Mouse (Mus musculus) ovary, postnatal 36 days (tissue): Measurements from ENCODE around the gene Slc9a9.
"Not testable (repeated sequence)": the region's sequence is repeated elsewhere in the genome, so short reads cannot be mapped to it uniquely, and the experiment has no call there.

Experiments
- DNase-seq: peaks from one replicate; pipeline ENCODE4 v3.0.0; 2022; ENCODE audit warnings: low spot score, mixed read lengths

The Slc9a9 gene

DNA sequence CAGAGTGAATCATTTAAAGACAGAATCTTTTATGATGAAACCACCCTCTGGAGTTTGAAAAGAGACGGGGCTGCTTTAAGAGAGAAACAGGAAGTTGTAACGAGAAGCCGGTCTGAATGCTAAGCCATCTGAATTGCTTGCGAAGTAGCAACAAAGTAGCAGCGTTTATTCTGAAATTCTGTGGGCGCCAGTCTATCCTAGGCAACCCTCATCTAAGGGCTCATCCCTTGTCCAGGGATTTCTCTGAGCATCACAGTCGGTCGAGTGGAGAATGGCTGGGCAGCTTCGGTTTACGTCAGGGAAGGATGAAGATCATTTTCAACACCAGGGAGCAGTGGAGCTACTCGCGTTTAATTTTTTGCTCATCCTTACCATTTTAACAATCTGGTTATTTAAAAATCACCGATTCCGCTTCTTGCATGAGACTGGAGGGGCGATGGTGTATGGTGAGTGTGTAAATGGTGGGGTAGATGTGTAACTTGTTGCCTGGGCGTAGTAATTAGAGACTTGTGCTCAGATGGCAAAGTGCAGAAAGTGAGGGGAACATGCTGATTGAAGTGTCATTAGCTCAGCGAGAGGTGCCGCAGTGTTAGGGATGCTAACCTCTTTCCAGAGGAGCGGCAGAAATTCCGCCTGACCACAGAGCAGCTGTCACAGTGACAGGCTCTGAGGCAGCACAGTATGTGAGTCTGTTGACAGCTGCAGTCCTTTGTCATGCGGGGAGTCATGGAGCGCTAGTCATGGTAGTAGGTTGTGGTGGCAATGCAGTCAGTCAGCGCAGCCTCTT is at the start of gene Slc9a9:
Slc9a9 (plus strand) TSS at position 119 of the 787 bp plus-strand sequence.
- no peak for DNase-seq

DNA sequence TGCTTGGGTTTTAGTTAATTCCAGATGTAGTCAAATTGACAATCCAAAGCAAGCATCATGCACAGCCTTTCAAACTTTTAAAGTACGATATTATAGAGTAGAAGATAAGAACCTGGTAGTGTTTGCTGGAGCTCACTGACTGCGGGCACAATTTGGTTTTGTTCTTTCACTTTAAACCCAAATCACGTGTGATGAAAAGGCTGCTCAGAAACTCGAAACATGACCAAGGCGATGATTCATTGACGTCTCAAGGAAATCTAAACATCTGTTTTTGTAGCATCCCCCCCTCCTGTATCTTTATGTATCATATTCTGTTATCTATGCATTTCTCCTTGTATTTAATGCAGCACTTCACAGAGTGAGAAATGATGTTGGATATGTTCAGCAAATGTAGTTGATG is 49.4 kb upstream of the Slc9a9 start:
- DNase-seq: no peak

DNA sequence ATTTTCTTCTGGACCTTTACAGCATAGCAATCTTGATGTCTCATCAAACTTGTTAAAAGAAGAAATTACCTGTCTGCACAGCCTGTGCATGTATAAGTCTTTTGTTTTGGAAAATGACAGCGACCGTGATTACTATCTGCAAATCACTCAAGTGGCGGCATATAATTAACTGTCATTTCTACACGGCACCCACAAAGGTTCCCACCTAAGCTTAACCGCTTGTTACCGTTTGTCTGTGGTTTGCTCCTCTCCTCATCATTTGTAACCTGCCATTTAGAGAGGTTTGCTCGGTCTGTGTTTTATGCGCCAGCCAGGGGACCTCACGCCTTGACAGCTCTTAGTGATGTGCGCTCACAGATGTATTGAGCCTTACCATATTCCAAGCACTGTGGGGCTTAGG is 48.9 kb upstream of the Slc9a9 start:
- DNase-seq: no peak

DNA sequence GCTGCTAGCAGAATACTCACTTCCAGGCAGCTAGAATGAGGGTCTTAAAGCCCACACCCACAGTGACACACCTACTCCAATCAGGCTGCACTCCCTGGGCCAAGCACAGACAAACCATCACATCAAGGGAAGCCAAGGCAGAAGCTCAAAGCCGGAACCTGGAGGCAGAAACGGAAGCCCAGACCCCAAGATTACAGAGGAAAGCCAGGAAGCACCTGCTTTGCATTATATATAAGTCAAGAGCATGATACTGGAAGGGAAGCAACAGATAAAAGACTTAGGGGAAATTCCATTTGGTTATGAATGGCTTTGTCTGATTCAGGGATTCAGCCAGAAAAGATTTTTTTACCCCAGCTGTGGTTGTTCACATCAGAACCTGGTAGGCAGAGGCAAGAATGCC is 47.8 kb upstream of the Slc9a9 start:
- DNase-seq: no peak

DNA sequence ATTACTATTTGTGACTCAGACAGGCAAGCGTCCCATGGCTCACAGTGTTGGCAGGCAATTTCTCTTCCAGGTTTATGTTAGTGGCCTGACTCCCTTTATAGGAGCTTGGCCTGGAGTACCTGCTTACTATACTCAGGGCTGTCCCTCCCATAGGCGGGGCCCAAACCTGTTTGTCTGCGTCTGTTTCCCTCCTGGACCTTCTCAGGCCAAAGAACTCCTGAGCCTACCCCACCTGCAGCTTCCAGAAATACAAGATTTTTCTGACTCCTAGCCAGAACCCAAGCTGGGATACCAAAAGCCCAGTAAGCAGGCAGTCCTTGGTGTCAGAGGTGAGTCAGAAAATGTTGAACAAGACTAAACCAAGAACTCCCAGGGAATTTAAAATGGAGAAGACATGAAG is 43.0 kb upstream of the Slc9a9 start:
- DNase-seq: no peak

DNA sequence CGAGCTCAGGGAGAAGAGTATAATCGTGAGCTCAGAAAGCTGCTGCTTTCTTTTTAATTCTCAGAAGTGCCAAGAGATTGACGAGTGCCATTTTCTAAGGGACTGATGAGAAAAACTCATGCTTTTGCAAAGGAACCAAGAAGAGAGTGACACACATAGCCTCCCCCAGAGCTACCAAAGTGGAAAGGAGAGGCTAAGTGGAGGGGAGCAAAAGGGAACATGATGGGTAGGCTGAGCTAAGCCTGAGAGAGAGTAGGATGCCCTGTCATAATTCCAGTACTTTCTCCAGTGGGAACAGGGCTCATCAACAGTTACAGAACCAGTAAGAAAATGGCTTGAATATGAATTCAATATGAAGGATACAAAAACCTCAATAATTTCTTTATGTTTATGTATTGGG is 40.8 kb upstream of the Slc9a9 start:
- DNase-seq: no peak

DNA sequence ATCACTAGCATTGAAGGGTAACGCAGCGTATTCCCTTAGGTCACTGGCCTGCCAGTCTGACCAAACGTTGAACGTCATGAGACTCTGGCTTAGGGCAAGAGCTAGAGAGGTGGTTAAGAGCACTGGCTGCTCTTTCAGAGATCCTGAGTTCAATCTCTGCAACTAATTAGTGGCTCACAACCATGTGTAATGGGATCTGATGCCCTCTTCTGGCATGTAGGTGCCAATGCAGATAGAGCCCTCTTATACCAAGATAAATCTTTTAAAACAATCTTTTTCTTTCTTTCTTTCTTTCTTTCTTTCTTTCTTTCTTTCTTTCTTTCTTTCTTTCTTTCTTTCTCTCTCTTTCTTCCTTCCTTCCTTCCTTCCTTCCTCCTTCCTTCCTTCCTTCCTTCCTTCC is 35.4 kb upstream of the Slc9a9 start:
- not testable (repeated sequence) for DNase-seq

DNA sequence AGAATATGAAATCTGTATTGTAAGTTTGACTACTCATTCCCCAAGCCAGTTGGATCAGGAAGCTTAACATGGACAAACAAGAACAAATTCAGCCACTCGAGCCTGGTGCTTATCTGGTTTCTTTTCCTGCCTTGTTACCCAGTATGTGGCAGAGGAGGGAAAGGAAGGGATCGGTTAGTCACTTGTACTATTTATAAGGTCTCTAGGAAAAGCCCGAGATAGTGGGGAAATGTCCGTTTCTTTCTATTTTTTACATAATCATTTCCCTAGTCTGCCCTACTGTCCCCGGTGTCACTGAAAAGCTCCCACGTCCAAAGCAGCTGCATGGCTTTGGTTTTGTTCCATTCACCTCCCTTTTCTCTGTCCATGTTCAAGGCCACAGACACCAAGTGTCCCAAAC is 24.1 kb upstream of the Slc9a9 start:
- DNase-seq: no peak

DNA sequence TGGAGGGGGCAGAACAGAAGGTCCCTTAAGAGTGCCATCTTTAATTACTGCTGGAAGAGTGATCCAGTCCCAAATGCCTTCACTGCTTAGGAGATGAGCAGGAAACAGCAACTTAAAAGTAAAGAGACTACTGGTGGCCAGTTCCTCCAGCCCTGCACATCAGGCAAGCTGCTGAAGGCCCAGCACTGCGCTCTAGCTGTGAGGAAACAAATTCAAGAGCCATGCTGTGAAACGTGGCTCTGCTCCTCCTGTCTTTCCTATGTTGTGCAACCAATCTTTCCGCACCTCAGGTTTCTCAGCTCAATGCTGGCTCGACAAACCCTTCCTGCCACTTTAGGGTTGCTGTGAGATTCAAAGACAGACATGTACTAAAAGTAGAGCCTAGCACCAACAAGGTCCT is 22.3 kb upstream of the Slc9a9 start:
- no peak for DNase-seq

DNA sequence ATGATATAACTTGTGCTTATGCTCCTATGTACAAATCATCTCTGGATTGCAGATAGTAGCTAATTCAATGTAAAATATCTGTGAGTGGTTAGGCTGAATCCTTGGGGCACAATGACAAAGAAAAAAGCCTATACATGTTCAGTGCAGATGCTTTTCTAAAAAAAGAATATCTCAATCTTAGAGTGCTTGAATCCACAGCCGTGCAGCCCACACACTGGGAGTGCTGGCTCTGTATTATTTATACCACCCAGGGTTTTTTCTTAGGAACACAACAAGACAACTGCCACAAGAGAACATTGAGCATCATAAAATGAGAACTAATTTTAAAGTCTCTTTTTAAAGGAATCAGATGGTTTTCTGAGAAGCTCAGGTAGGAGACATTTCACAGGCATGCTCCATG is 19.7 kb upstream of the Slc9a9 start:
- DNase-seq: no peak

DNA sequence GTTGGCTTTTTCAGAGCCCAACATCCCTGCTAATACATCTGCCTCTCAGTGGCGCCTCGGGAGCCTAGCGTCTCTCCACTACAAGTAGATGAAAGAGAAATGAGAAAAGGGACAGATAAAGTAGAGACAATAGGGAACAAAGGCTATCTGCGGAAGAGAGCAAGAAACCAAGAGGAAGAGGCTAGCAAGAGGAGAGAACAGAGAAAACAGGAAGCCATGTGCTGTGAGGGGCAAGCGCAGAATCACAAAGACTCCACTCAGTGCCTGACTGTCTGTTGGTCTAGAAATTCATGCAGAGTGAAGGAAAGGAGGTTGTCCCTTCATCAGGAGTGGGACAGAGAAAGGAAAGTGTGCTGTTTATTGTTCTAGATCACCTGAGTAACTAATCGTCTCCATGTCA is 16.5 kb upstream of the Slc9a9 start:
- DNase-seq: no peak

DNA sequence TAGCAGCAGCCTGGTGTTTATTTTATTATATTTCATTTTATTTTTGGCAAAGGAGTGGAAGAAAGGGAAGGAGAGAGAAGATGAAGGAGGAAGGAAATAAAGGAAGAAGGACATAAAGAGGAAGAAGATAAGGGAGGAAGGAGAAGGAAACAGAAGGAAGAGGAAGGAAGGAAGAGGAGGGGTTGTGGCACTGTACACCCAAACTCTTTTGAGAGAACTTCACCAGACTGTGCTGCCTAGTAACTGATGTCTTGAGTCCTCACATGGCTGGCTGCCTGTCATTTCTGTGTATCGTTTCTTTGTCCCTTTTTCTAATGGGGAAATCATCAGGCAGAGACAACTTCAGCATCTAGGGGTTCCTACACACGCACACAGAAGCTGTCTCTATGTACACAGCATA is 15.9 kb upstream of the Slc9a9 start:
- no peak for DNase-seq

DNA sequence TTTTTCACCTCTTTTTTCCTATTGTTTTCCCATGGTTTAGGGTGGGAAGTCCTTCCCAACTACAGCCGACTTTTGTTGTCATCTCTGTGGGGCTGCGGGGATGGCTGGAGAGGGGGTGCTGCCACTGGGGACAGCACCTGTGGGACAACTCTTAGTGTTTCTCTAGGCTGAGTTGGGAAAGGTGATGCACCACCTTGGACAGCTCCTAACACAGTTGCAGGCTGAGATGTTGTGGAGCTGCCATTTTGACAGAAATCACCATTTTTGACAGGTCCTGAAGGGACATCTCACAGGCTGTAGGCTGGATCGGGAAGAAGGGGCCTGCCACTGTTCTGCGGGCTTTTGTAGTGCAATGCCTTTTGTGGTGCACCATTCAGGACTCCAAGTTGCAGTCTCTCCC is 13.4 kb upstream of the Slc9a9 start:
- no peak for DNase-seq

DNA sequence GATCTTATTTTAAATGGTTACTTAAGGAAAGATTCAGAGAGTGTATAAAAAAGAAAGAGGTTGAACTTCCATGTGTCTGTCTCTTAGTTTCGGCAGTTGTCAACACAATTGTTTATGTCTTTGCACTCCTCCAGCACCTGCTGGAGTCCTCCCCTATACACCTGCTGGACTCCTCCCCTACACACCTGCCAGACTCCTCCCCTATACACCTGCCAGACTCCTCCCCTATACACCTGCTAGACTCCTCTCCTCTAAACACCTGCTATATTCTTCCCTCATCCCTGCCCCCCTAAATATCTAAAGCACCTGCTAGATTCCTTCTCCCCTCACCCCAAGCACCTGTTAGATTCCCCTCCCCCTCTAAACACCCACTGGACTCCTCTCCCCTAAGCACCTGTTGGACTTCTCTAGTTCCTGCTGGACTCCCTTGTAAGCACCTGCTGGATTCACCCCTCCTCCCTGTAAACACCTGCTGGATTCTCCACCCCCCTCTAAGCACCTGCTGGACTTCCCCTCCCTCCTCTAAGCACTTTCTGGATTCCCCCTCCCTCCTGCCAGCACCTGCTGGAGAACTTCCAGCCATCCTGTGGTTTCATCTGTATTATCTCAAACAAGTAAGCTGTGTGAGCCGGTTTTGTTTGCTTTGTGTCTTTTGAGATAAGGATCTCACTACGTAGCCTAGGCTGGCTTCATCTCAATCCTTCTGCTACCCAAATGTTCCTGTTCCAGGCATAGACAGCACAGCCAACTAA is 10.1 kb upstream of the Slc9a9 start:
- no peak for DNase-seq

DNA sequence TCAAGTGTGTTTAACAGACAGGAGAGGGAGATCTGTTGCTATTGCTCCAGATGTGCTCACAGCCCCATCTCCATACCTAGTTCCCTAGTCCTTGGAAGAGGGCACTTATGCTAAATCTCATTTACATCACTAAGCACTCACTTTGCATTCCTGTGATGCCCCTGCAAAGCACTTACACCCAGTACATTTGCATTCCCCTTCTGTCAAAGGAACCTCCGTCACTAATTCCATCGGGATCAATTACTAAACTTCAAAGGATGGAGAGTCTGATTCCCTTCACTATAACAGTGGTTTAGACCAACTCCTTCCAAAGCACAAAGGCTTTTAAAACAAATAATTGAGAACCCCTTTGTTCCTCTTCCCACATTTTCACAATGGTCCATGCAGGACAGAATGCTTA is 7.9 kb upstream of the Slc9a9 start:
- DNase-seq: no peak

DNA sequence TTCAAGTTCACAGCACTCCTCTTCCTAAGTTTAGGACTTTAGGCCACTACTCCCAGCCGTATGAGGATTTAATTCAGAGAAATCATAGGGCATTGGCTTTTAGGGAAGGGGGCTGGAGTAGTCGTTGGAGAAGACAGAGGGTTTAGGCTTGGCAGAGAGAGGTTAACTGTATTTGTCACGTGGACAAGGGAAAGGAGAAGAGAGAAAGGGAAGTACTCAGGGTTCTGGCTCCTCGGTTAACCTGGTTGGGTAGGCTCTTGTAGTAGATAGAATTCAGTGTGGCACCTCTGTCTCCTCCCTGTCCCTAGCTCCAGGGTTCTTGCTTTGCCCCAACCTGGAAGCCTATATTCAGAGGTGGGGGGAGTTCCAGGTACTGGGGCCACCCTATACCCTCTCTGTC is 4.5 kb upstream of the Slc9a9 start:
- no peak for DNase-seq

DNA sequence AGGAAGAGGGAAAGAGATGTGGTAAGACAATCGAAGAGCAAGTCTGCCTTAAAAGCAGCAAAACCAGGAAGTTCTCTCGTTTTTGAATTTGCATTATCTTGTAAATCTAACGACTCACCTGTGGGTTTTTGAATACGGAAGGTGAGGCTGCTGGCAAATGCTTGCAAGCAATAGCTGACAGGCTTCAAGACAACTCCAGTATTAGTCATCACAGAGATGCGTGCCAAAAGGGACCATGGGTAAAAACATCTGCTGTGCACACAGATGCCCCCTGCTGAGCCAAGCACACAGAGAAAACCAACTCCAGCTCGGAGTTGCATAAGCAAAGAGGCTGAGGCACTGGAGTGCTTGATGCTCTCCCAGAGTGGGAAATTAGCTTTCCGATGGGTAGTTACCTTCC is 1.1 kb upstream of the Slc9a9 start:
- DNase-seq: no peak

DNA sequence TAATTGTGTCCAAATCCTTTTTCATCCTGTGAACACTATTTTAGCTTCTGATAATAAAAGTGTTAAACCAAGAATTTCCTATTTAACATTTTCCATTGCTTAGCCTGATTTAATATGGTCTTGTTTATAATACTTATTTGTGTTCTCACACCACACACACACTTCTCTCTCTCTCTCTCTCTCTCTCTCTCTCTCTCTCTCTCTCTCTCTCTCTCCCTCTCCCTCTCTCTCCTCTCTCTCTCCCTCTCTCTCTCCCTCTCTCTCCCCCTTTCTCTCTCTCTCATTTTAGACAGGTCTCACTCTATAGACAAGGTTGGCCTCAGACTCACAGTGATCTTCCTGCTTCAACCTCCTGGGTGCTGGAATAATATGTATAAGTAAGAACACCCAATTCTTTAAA is 995 bp downstream of the Slc9a9 start:
- DNase-seq: no peak

DNA sequence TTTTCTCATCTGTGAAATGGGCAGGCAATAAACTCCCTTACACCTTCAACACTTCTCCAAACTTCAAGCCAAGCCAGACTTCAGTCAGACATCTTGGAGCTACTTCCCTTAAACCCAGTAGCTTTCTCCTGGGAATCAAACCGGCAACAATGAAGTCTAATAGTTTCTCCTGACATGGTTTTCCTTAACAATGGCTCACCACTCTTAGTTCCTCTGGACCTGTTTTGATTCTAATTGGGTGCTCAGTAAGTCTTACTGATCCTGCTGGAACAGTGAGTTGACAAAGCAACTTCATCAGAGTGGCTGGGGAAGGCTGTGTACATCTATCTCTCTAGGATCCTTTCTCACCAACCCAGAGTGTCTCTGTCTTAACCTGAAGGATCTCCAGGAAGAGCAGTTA is 5.0 kb downstream of the Slc9a9 start:
- no peak for DNase-seq

DNA sequence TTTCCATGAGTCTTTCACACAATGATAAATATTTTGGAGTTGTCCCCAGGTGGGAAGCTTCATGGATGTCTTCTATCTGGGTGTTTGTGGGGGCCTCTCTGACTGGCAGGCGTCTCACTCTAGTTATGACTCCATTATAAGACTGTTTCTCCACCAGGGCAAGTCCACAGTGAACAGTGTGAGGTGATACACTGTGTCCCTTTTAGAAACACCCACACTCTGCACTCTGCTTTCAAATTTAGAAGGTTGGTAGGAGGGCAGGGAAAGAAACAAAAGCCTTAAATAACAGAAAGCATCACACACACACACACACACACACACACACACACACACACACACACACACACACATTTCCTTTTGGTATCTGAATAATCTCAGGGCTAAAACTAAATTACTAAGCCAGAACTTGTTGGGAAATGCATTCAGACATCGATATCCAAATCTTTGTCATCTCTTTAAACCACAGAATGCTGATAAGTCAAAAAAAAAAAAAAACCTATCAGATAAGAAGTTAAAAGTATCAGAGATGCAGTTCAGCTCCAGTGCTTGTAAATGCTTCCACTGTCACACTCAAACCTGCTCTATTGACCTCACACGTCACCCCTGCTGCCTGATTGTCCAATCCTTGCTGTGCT is 8.4 kb downstream of the Slc9a9 start:
- DNase-seq: no peak

DNA sequence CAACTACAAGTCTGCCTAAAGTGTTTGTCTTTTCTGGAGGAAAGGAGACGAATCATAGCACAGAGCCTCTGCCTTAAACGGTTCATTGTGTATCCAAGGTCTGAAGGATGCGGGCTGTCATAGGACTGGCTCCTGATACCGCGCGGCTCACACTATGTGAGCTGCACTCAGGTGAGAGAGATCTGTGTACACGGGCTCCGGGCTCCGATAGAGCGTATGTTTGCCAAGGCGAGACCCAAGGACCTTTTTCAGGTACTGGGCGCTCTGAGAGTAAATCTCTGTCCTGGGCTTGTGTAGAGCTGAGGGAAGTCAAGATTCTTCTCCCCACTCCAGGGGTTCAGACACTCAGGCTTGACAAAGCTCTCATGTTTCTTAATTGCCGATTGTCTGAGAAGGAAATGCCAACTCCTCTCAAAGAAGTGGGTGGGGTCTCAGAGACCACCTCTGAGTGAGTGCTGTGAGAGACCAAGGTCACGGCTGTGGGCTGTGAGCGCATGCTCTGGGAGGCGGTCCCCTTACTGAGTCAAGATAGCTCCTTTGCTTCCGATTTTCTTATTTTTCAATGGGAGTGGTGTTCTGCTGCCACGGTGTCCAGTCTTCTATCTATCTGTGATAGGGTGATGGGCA is 10.9 kb downstream of the Slc9a9 start:
- DNase-seq: no peak

DNA sequence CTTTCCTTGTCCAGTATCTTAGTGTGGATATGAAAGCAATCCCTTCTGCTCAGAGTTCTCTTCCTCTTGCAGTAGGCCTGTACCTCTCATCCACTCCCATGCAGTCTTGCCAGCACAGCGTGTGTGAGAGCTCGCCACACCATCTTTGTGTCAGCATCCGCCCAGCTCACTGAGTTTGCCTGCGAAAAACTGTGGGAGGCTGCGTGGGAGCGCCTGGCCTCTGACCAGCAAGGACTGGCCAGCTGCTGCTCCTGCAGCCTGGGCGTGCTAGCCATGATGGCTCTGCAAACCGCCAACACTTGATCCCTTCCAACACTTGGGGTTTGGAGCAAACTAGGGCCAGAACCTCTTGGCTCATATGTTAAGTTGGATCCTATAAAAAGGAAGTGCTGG is 11.4 kb downstream of the Slc9a9 start:
- peak; percentile 60 for DNase-seq

DNA sequence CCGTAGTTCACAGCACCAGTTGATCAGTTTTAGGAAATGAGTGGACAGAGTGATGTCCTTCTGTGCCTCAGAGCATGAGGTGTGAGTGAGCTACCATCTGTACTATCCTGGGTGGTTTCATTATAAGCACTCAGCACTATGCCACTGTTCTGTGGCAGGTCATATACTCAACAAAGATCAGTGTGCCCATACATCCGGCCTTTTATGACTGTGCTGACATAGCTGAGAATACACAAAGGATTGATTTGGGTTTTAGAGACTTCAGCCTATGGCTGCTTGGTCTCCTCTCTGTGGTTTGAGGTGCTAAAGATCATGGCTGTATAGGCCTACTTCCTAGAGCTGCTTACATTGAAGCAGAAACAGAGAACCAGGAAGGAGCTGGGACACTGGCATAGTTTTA is 12.6 kb downstream of the Slc9a9 start:
- no peak for DNase-seq
